Mouse (Mus musculus) adrenal gland, adult 10 weeks (tissue): ENCODE results near the gene Rcor1. TPM values are rescaled to one million over a fixed set of nuclear protein-coding genes. Genes with fewer than 3 reads are reported as not detected.

Source experiments
- polyA plus RNA-seq: library from polyadenylated mRNA; stranded (reverse); fragments of 350-450 nt; fragmentation: Illumina TruSeq; extraction: RNeasy Lipid Tissue Mini Kit (QIAGEN cat#74804); gene quantifications from one replicate; pipeline ENCODE4 v1.2.3, GENCODE M21; 2014; ENCODE audit warnings: low read depth, low replicate concordance

The Rcor1 gene
- 48.8 TPM for polyA plus RNA-seq

GRCm38 (mm10) chr12:111038976-111039612, at the start of gene Rcor1:
Rcor1 (plus strand) TSS chr12:111039351.

Other genes starting within 250 kb of the Rcor1 start
- gene Mok, start 198.4 kb upstream of the Rcor1 start, polyA plus RNA-seq, result 0.70 TPM
- 6.7 TPM for gene Zfp839, start 189.1 kb upstream of the Rcor1 start, polyA plus RNA-seq
- 31.6 TPM for gene Cinp, start 150.2 kb upstream of the Rcor1 start, polyA plus RNA-seq
- 4.1 TPM for gene Tecpr2, start 150.1 kb upstream of the Rcor1 start, polyA plus RNA-seq
- gene Ankrd9, start 60.3 kb upstream of the Rcor1 start, polyA plus RNA-seq, result not detected
- gene Traf3, start 127.0 kb downstream of the Rcor1 start, polyA plus RNA-seq, result 12.7 TPM
- not detected for gene 4930595D18Rik, start 145.1 kb downstream of the Rcor1 start, polyA plus RNA-seq
- gene Amn, start 231.7 kb downstream of the Rcor1 start, polyA plus RNA-seq, result not detected